Mouse (Mus musculus) E14TG2a.4 (cell line): ENCODE results near the gene Gmfg.

Experiments
- CTCF ChIP-seq: conservative IDR thresholded peaks from 2 replicates; pipeline ENCODE4 v1.5.1; 2014; ENCODE audit warnings: low read length
- POU5F1 ChIP-seq: IDR thresholded peaks from 2 replicates; pipeline ENCODE4 v1.6.1; 2014; ENCODE audit warnings: low read length, borderline replicate concordance

DNA sequence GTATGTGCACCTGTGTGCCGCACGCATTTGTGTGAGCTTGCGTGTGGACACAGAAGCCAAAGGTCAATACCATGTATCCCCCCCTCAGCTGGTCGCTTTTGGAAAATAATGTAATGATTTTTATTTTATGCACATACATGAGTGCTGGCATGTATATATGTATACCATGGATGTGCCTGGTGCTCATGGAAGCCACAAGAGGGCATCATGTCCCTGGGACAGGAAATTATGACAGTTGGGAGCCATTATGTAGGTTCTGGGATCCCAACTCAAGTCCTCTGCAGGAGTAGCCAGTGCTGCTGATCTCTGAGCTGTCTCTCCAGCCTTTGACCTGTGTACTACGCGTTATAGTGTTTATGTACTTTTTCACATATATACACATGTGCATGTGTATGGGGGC lies 38.9 kb downstream of the Gmfg start:
- TF ChIP-seq CTCF (no peak; the same call in 1 of the 2 replicates), POU5F1 (no peak)
